Mouse (Mus musculus) heart, postnatal 0 days (tissue): Measurements from ENCODE around the gene Ppm1l. TPM values are rescaled to one million over a fixed set of nuclear protein-coding genes. Genes with fewer than 3 reads are reported as not detected.

Experiments
- ATAC-seq: fragments of 200-750 bp; cut with Nextera tagmentation; 2 replicates; pipeline ENCODE4 v1.8.0; 2017; ENCODE audit warnings: low read depth, moderate number of reproducible peaks, moderate library complexity; ENCODE audit not compliant: insufficient read depth
- DNase-seq: peaks from one replicate; pipeline ENCODE4 v3.0.0-alpha.2; 2016; ENCODE audit warnings: low spot score
- H3K27ac ChIP-seq: fragments of 300-500 bp; sonication (generic); 2 replicates; pipeline ENCODE4 v1.5.1; 2014; ENCODE audit warnings: low read depth, mild to moderate bottlenecking
- H3K27me3 ChIP-seq: fragments of 300-500 bp; sonication (generic); 2 replicates; pipeline ENCODE4 v1.6.1; 2014; ENCODE audit warnings: low read length, mixed read lengths; ENCODE audit not compliant: control insufficient read depth, insufficient read depth
- H3K36me3 ChIP-seq: fragments of 300-500 bp; sonication (generic); replicated peaks from 2 replicates; pipeline ENCODE4 v1.6.1; 2014; ENCODE audit warnings: low read length, mixed read lengths; ENCODE audit not compliant: control insufficient read depth, insufficient read depth
- H3K4me1 ChIP-seq: fragments of 300-500 bp; sonication (generic); 2 replicates; pipeline ENCODE4 v1.6.1; 2014; ENCODE audit warnings: antibody characterized with exemption; ENCODE audit not compliant: control insufficient read depth, insufficient read depth
- H3K4me2 ChIP-seq: fragments of 300-500 bp; sonication (generic); 2 replicates; pipeline ENCODE4 v1.6.1; 2014; ENCODE audit warnings: low read depth, mild to moderate bottlenecking, low read length, moderate library complexity
- H3K4me3 ChIP-seq: fragments of 300-500 bp; sonication (generic); 2 replicates; pipeline ENCODE4 v1.5.1; 2014; ENCODE audit warnings: low read depth, low read length
- H3K9ac ChIP-seq: fragments of 300-500 bp; sonication (generic); replicated peaks from 2 replicates; pipeline ENCODE4 v1.6.1; 2014; ENCODE audit warnings: low read depth, low read length, mixed read lengths
- H3K9me3 ChIP-seq: fragments of 300-500 bp; sonication (generic); replicated peaks from 2 replicates; pipeline ENCODE4 v1.6.1; 2016; ENCODE audit warnings: low read length; ENCODE audit not compliant: control insufficient read depth
- CTCF ChIP-seq: IDR thresholded peaks from 2 replicates; pipeline ENCODE4 v1.5.1; 2016; ENCODE audit warnings: antibody characterized with exemption, control low read depth, low read depth
- EP300 ChIP-seq: IDR thresholded peaks from 2 replicates; pipeline ENCODE4 v1.6.1; 2016; ENCODE audit warnings: antibody characterized with exemption, low read depth
- WGBS: fragments of 180-500 bp; shearing (Covaris S2); extraction: QIAGEN DNeasy Blood & Tissue Kit; methylation state at CpG from one replicate; pipeline ENCODE4 v1.1.7; 2014; 5-methylcytosine and 5-hydroxymethylcytosine counted together
- polyA plus RNA-seq: library from polyadenylated mRNA; unstranded; fragments of >200 nt; fragmentation: Nextera tagmentation; extraction: Ambion mirVana; gene quantifications from 2 replicates; pipeline ENCODE4 v1.2.1, GENCODE M21; 2015
- total RNA-seq: library from RNA; depleted of rRNA; stranded (reverse); fragments of >200 nt; gene quantifications from 2 replicates; pipeline ENCODE4 v1.2.3, GENCODE M21; 2014; ENCODE audit warnings: low replicate concordance

Gene Ppm1l
- total and polyA plus RNA-seq, 2 experiments from 2014 or later, result 8.7 to 13.8 TPM

GRCm38 (mm10) chr3:69502009-69502408, 185.3 kb downstream of the Ppm1l start:
- Histone ChIP-seq H3K4me3 (no peak overlapping the region), H3K36me3 (no peaks in the 10 kb centered on the region), H3K27ac (no peak overlapping the region), H3K4me1 (0 out of 2 replicates have a peak, but pooled peaks cover 4% of the 10 kb centered on the region), H3K9me3 (no peaks in the 10 kb centered on the region), H3K4me2 (no peak overlapping the region), H3K27me3 (no peaks in the 10 kb centered on the region), H3K9ac (no peak overlapping the region)
- WGBS, result 24% methylated on average over 6 of the region's 6 CpGs
- no peak for TF ChIP-seq EP300
- no peak for TF ChIP-seq CTCF
- ATAC-seq (no peak), DNase-seq (no peak)

GRCm38 (mm10) chr3:69502527-69502926, 185.9 kb downstream of the Ppm1l start:
- Histone ChIP-seq H3K9ac (no peak overlapping the region), H3K27me3 (no peaks in the 10 kb centered on the region)

GRCm38 (mm10) chr3:69505090-69505489, 188.4 kb downstream of the Ppm1l start:
- no peak for DNase-seq
- TF ChIP-seq EP300 (no peak), CTCF (no peak)
- no peak overlapping the region for H3K4me2 ChIP-seq
- no peak overlapping the region for H3K4me3 ChIP-seq
- no peaks in the 10 kb centered on the region for H3K27me3 ChIP-seq
- H3K27ac ChIP-seq, result no peak overlapping the region
- H3K9me3 ChIP-seq, result no peaks in the 10 kb centered on the region
- WGBS, result 86% methylated on average over 7 of the region's 7 CpGs
- H3K9ac ChIP-seq, result no peak overlapping the region
- 0 out of 2 replicates have a peak, but pooled peaks cover 4% of the 10 kb centered on the region for H3K4me1 ChIP-seq
- ATAC-seq, result no peak
- H3K36me3 ChIP-seq, result no peaks in the 10 kb centered on the region

More at GRCm38 (mm10) chr3:69502527-69502926, 185.9 kb downstream of the Ppm1l start:
- Histone ChIP-seq H3K4me2 (no peak overlapping the region), H3K27ac (no peak overlapping the region), H3K4me1 (0 out of 2 replicates have a peak, but pooled peaks cover 4% of the 10 kb centered on the region), H3K9me3 (no peaks in the 10 kb centered on the region), H3K4me3 (no peak overlapping the region), H3K36me3 (no peaks in the 10 kb centered on the region)
- no peak for DNase-seq
- no peak for ATAC-seq
- 39% methylated on average over 4 of the region's 4 CpGs for WGBS
- no peak for TF ChIP-seq EP300
- TF ChIP-seq CTCF, result no peak

- no peak overlapping the region for H3K4me3 ChIP-seq
- 82% methylated on average over 4 of the region's 4 CpGs for WGBS
- H3K27ac ChIP-seq, result no peak overlapping the region
- H3K27me3 ChIP-seq, result no peaks in the 10 kb centered on the region
- no peaks in the 10 kb centered on the region for H3K36me3 ChIP-seq
- 0 out of 2 replicates have a peak, but pooled peaks cover 4% of the 10 kb centered on the region for H3K4me1 ChIP-seq
- H3K9me3 ChIP-seq, result no peaks in the 10 kb centered on the region
- H3K9ac ChIP-seq, result no peak overlapping the region
- H3K4me2 ChIP-seq, result no peak overlapping the region
- TF ChIP-seq CTCF, result no peak
- no peak for TF ChIP-seq EP300
- ATAC-seq (no peak), DNase-seq (no peak)
These were observed 189.7 kb downstream of the Ppm1l start for GRCm38 (mm10) chr3:69506352-69506751.

GRCm38 (mm10) chr3:69509411-69509952, 192.8 kb downstream of the Ppm1l start:
- Histone ChIP-seq H3K4me1 (no peaks in the 10 kb centered on the region), H3K27me3 (no peaks in the 10 kb centered on the region), H3K9ac (no peak overlapping the region), H3K9me3 (no peaks in the 10 kb centered on the region), H3K27ac (no peak overlapping the region), H3K4me3 (no peak overlapping the region), H3K4me2 (no peak overlapping the region), H3K36me3 (no peaks in the 10 kb centered on the region)
- 74% methylated on average over 3 of the region's 3 CpGs for WGBS
- ATAC-seq (no peak), DNase-seq (no peak)
- TF ChIP-seq CTCF (no peak), EP300 (no peak)

GRCm38 (mm10) chr3:69511881-69512280, 195.2 kb downstream of the Ppm1l start:
- 32% methylated on average over 7 of the region's 7 CpGs for WGBS
- ATAC-seq, result no peak

More at GRCm38 (mm10) chr3:69511881-69512280, 195.2 kb downstream of the Ppm1l start:
- DNase-seq, result no peak
- TF ChIP-seq CTCF, result no peak
- no peak for TF ChIP-seq EP300
- Histone ChIP-seq H3K4me3 (no peak overlapping the region), H3K9ac (no peak overlapping the region), H3K4me2 (no peak overlapping the region), H3K27me3 (no peaks in the 10 kb centered on the region), H3K27ac (no peak overlapping the region), H3K4me1 (0 out of 2 replicates have a peak, but pooled peaks cover 5% of the 10 kb centered on the region), H3K9me3 (no peaks in the 10 kb centered on the region), H3K36me3 (no peaks in the 10 kb centered on the region)
